Mouse (Mus musculus) gastrocnemius, postnatal 36 days (tissue): ENCODE measurements around the gene P2rx7. TPM values are rescaled to one million over a fixed set of nuclear protein-coding genes. Genes with fewer than 3 reads are reported as not detected.
A peak's percentile ranks its signal among the peaks of the same experiment; 100 is the strongest.

Experiments used
- DNase-seq, 2 experiments: peaks; one replicate each; pipeline ENCODE4 v3.0.0; 2022
- intact Hi-C: fragments of 180-260 bp; cut with DNase I; formaldehyde crosslinking; loops from one replicate; pipeline ENCODE4 v1.15.1; 2025
- long read RNA-seq, 2 experiments: library from polyadenylated mRNA; stranded (forward); transcript quantifications; one replicate each; pipeline ENCODE4 v2.0.0; 2021
- total RNA-seq, 2 experiments: library from RNA; stranded (reverse); gene quantifications; 2 replicates each; pipeline ENCODE4 v1.2.3; 2021

Gene P2rx7
- total RNA-seq: 1 to 10 TPM; 1.3 to 1.9 TPM
- long read RNA-seq, experiment 1: 0 reads
- long read RNA-seq, experiment 2: 0 reads

DNA sequence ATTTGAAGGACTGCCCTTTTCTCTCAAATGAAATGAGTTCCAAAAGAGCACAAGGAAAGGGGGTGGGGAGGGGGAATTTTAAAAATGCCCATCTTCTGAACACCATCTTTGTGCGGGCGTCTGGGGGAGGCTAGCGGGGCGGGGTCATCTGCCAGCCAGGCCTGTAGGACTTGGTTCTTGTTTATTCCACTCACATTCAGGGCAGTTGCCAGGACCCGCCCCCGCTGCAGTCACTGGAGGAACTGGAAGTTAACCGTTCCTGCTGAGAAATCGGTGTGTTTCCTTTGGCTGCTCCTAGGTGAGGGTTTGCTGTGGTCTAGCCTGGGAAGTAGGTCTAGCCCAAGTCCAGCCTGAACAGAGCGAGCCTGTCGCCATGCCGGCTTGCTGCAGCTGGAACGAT, at the start of gene P2rx7:
TSS of gene P2rx7 (plus strand) at position 211 of the 400 bp plus-strand sequence.
- intact Hi-C loops: no loop called here
- peak; percentile 52 to 57 for DNase-seq

DNA sequence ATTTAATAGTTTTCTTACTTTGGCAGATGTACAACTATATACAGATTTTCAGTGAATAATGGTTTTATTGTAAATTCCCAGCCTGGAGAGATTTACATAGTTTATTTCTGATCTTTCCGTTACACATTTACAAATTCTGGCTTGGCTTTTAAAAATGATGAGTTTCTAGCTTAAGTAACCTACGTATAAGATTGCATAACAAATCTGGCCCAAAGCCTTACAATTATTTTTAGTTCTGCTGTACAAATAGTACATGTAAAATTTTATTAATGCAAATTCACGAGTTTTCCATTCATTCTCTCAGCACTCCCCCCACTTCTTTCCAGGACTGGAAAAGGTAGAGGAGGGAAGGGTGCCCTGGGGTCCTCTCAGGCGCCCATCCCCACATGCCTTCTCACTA, 48.2 kb upstream of the P2rx7 start:
- DNase-seq: no peak
- intact Hi-C loops: no loop called here

DNA sequence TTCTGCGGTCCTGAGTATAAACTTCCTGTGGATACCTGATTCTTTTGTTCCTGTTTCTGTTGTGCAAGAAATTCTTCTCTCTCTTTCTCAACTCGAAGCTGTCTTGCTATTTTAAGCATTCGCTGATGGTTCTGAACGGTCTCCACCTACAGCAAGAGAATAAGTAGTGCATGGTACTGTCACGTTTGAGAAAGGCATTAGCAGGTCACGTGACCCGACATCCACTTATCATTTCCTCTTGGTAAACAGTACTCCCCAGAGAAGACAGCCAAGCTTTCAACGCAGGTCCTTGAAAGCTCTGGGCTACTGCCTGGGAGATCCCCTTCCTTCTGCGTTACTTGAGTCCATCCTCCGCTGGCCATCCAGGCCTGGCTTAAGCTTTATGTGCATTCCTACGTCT, 41.5 kb upstream of the P2rx7 start:
- no peak for DNase-seq
- intact Hi-C loops: no loop called here

DNA sequence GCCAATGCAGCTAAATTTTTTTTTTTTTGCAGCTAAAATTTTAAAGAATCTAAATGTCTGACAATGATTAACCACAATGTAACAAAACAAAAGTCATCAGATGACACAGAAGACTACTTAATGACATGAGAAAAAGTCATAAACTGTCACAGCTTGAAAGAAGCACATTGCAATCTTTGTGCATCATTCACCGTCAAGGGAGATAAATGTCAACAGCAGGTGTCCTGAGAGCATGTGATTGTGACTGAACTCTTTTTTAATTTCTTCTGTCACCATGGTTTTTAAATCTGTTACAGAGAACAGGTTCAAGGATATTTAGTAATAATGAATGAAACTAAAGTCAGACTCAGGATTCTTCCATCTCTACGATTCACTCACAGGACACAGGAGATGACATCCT, 38.8 kb upstream of the P2rx7 start:
- intact Hi-C loops: no loop called here
- no peak for DNase-seq

DNA sequence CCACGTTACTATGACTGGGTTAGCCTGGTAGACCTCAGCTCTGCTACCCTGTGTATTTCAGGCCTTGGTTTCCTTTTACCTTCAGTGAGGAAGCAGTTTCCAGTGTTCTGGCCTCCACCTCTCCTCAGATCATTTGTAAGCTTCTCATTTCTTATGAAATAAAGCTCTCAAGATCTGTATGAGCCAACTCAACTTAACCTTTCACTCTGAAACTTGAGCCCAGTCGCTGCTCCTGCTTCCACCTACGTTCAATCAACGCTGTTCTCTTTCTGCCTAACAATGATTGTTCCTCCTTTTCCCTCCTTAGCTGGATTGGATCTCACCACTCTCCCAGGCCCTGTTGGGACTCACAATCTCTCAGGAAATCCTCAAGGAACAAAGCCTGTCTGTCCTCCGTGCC, 32.1 kb upstream of the P2rx7 start:
- no peak for DNase-seq
- intact Hi-C loops: loop anchor here (5.0 to 10.0 kb wide), 2 partner anchors 109 to 487 kb away; partner anchors contain the start of gene Atp2a2

DNA sequence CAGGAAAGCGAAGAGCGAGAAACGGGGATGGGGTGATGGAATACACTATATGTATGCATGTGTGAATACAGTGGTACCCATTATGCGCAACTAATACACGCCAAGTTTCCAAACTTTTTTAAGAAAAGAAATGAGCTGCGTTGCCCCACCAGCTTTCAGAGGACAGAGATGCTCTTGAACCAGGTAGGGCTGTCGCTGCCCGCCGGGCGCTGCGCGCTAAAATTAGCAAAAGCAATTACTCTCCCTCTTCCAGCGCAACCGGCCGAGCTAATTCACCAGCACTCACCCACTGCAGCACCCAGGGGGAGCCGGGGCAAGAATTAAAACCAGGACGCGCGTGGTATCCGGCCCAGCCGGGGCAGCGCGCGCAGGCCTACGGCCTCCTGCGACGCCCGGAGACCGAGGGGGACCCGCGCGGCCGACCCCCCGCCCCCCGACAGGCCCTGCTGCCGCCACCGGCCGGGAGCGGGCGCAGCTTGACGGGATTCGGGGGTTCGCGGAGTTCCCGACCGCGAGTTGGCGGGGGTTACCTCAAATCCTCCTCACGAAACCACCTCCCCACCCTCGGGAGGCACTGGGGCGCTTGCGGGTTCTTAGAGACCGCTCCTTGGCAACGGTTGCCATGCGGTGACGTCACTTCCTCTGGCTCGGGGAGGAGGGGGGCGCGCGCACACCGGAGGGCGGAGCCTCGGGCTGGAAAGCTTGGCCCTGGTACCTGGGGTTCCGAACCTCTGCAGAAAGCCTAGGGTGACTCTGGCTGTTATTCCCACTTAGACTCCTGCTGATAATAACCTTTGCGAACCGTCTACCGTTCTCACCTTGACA, 29.6 kb upstream of the P2rx7 start, which contains the start of gene Ift81:
TSS of gene Ift81 (minus strand) at position 611 of the 825 bp plus-strand sequence.
- intact Hi-C loops: loop anchor here (5.0 to 10.0 kb wide), 2 partner anchors 112 to 489 kb away; partner anchors contain the start of gene Atp2a2
- peak; percentile 88 to 91 for DNase-seq

DNA sequence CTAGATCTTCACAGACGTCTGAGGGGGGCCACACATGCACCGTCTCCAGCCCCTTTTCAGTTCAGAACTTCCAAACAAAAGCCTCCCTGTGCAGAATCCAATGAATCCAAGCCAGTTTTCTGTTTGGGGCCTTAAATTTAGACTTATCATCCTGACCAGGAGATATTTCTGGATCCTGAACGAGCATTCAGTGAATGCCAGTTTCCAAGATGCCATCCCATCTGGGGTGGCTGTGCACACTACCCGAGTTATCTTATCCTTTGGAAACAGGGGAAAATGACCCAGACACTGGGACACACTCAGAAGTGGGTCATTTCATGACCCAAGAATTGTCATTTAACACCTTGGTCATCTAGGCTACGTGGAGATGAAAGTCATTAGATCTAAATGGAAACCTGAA, 26.0 kb upstream of the P2rx7 start:
- DNase-seq: no peak
- intact Hi-C loops: loop anchor here (10.0 kb wide), 1 partner anchor 493 kb away; no protein-coding TSS in a partner anchor

DNA sequence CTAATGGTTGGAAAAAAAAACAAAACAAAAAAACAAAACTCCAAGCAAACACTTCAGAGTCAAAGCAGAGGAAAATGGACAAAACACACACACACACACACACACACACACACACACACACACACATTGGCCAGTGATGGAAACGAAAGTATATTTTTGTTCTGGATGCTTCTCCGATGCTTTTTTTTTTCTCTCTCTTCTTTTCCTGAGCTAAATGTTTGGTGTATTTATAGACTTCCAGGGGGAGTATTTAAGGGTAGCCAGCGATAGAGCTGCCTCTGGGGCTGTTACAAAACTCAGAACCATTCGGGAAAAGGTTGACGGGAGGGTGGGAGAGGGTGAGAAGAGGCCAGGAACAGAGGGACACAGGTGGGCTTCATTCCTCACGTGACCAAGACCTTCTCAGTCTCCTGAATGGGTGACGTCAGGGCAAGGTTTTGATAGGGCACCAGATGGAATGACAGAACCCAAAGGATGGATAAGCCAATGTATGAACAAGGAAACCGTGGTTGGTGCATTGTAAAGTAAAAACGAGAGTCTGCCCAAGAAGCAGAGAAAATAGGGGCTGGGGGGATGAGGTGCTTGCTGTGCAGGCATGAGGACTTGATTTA, 23.9 kb upstream of the P2rx7 start:
- no peak for DNase-seq
- intact Hi-C loops: loop anchor here (10.0 kb wide), 1 partner anchor 495 kb away; no protein-coding TSS in a partner anchor

DNA sequence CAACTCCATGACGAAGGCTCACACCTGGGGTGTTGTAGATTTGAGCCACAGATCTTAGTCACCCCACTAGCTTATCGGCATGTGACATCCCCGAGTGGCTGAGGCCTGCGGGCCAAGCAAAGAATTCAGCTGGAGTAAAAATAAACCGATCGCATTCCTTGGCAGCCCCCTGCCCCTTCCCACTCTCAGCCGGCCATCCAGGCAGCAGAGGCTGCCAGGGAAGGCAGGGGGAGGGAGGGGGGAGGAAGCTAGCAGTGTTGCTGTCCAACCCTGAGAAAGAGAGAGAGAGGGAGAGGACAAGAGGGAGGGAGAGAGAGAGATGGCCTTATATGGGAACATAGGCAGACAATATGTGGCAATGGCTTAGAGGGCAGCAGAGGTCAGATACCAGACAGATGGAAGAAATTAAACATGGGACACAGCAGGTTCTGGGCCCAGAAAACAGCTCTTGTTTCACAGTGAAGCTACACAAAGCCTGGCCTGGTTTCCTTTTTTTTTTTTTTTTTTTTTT, 22.3 kb upstream of the P2rx7 start:
- intact Hi-C loops: no loop called here
- DNase-seq: peak; percentile 36 to 59

DNA sequence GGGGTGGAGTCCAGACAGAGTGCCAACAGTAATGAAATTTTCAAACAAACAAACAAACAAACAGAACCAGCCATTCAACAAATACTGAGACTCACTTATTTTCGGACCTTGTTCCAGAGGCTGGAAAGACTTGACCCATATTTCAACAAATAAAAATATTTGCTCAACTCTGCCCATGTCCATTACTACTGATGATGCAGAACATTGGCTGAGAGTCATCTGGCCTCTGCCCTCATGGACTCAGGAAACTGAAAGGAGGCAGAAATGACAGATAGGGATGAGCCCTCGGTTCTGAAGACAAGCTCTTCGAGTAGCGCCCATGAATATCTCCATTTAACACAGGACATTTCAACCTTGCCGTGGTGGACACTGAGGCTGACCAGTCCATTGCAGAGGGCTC, 21.2 kb upstream of the P2rx7 start:
- intact Hi-C loops: no loop called here
- peak in 1 of 2 experiments; percentile 25 for DNase-seq

DNA sequence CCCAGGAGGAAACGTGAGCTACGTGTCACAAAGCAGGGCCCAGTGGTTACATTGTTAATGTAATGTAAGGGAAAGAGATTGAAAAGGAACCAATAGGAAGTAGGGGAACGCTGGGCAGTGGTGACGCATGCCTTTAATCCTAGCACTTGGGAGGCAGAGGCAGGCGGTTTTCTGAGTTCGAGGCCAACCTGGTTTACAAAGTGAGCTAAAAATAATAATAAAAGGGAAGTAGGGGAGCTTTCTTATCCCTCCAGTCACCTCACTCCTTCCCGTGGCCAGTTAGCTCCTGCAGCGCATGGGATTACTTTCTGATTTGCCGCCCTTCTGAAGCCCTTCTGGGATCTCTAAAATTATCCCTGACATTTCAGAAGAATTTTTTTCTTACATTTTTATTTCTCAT, 19.9 kb upstream of the P2rx7 start:
- intact Hi-C loops: no loop called here
- no peak for DNase-seq

DNA sequence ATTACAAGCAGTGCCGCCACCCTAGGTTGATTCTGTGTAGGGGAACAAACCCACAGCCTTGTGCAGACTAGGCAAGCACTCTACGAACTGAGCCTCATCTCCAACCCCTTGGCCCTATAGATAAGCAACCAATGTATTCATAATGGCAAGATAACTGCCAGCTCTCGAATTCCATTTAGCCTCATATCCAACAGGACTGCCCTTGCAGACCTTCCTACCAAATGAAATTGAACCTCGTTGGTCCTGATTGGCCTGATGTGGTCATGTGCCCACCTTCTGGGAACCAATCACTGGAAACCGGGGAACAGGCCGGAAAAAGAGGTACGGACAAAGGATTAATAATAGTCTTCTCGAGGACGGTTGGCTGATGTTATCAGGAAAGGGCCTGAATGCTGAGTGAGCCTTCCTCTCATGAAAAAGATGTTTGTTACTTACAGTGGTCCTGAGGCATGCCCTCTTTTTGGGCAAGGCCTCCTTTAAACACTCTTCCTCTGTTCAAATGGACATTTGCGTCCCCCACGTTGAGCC, 18.7 kb upstream of the P2rx7 start:
- intact Hi-C loops: loop anchor here (5.0 kb wide), 2 partner anchors 78 to 102 kb away; no protein-coding TSS in a partner anchor
- no peak for DNase-seq

DNA sequence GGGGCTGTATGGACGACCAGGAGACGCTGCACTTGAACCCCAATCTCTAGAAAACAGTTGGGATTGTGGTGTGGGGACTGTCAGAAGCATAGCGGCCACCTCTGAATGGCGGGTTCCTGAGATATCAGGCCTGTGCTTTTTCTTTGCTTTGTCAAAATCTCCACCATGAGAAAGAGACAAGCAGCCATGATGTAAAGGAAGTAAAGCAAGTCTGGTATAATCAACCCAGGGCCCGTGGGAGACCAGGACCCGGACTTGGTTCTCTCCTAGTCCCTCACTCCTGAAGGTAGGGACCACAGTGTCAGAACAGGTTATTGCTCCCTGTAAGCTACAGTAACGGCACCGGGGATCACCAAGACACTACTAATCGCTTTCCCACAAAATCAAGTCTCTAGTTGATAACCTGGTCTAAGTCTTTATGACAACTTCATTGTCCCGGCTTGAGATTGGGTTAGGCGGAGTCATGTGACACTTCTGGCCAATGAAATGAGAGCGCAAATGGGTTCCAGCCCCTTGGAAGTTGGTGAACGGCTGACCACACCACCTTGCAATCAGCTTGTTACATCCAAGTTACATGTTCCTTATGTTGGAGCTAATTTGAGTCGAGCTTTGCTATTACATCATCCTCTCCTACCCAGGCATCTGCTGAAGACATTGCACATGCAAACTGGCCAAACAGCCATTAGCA, 18.0 kb upstream of the P2rx7 start:
- intact Hi-C loops: loop anchor here (5.0 kb wide), 2 partner anchors 78 to 102 kb away; no protein-coding TSS in a partner anchor
- DNase-seq: no peak

DNA sequence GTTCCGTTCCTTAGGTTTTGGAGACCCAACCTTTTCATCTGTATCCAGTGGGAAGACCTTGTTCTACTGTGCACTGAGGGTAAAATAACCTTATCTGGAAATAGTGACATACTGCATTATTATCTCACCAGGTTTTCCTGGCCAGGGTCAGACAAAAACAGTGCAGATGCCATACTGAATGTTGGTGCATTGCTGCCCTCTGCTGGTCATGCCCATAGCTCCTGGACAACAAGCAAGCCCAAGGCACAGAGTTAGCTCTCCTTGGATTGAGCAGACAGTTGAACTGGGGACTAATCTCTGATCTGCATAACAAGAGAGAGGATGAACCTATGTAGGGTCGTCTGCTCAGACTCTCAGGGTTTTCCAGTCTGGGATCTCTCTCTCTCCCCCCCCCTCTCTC, 16.5 kb upstream of the P2rx7 start:
- DNase-seq: peak; percentile 81 to 85
- intact Hi-C loops: loop anchor here (1.0 to 5.0 kb wide), 3 partner anchors 80 to 226 kb away; no protein-coding TSS in a partner anchor

DNA sequence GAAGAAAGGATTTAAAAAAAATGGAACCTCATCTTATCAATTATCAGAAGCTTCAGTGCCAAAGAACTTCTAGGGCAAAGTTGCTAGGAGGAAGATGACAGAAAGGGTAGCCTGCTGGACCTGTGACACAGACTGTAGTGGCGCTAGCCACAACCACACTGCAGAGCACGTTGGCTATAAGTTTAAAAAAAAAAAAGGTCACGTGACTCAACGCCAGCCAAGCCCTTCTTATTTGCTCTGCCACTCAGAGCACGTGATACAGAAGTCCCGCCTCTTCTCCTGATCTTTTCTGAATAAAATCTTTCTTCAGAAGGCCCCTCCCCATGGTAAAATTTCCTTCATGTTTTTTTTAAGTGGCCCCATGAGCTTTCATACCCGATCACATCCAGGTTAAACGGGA, 8.5 kb upstream of the P2rx7 start:
- intact Hi-C loops: no loop called here
- DNase-seq: no peak

DNA sequence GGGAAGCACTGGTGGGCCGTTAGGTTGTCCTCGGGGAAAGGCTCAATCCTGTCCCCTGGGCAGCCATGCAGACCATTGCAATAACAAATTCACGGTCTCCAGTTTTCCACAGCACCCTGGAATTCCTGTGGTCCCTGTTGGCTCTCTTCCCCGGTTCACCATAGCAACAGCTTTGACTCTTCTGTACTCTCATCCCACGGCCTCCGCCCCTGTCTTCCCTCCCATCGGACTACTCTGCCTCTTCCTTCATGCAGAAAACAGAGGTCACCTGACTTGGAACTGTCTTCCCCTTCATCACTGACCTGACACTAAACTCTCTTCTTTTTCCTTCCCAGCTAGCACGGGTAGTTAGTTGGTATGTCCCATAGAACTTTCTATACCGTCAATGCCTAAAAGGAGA, 7.4 kb upstream of the P2rx7 start:
- intact Hi-C loops: no loop called here
- no peak for DNase-seq

DNA sequence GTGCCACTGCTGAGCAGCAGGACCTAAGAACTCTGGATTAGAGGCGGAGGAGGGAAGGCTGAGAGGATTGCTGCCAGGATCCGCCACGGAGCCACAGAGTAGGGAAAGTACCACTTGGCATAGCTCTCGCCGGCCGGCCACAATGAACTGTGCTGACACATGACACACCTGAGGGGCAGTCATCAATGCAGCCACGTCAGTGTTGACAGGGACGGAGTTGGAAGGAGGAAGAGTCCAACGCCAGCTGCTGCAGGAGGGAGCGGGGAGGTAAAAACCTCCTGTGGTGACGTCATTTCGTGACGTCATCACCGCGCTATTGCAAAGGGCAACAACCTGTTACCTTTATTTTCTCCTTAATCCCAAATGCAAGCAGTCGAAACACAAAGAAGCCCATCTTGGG, 6.8 kb upstream of the P2rx7 start:
- intact Hi-C loops: no loop called here
- DNase-seq: no peak

DNA sequence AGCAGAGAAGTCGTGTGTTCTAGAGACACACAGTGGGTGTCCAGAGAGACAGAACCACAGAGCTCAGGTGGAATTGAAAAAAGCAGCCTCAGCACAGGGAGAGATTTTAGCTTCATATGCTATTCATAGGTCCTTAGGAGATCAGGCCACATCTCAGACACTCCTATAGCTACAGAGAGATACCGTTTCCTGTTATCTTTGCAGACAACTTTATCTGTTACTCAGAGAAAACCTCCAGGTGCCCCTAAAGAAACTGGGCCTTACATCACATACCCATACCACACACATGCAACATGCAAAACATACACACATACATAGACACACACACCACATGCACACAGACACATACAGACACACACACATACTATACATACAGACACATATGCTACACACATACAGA, 5.4 kb upstream of the P2rx7 start:
- intact Hi-C loops: no loop called here
- DNase-seq: no peak

DNA sequence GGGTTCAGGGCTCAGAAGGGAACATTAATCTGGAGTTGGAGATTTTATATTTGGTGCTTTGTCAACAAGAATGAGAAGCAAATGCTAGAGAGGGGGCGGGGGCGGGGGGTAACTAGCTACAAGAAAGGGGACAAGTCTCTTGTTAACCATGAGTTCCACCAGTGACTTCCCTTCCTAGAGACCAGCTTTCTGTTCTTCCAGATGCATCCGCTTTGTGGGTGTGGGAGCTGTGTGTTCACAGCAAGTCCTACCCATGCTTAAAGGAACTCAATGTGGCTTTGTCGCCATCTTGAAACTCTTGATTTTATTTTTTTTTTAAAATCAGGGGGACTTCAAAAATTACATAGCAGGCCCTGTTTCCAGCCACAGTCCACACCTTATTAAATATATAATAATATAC, 4.2 kb upstream of the P2rx7 start:
- DNase-seq: no peak
- intact Hi-C loops: no loop called here

DNA sequence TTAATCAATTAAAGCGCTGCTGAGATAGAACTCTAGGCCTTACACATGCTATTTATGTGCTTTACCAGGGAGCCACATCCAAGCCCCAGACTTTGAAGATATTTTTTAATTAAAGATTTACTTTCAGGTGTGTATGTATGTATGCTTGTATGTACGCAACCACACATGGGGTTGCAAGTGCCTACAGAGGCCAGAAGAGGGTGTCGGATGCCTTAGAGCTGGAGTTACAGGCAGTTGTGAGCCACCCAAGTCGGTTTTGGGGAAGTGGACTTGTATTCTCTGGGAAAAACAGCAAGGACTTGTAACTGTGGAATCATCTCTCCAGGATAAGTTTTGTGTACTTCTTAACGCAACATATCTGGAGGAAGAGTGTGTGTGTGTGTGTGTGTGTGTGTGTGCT, 3.7 kb upstream of the P2rx7 start:
- intact Hi-C loops: no loop called here
- DNase-seq: no peak
